Mouse (Mus musculus) layer of hippocampus, adult 8-10 months (tissue): Measurements from ENCODE around the gene Lrrc4. TPM values are rescaled to one million over a fixed set of nuclear protein-coding genes. Genes with fewer than 3 reads are reported as not detected.

Experiments
- DNase-seq, 2 experiments: peaks; one replicate each; pipeline ENCODE4 v3.0.0; 2022; ENCODE audit warnings: low spot score in 2 of 2
- total RNA-seq, 4 experiments: library from RNA; stranded (reverse); gene quantifications; 2 replicates each; pipeline ENCODE4 v1.2.4; 2022

Gene Lrrc4
- total RNA-seq, 4 experiments from 2014 or later, result 89.1 to 97.1 (median 91.5) TPM

DNA sequence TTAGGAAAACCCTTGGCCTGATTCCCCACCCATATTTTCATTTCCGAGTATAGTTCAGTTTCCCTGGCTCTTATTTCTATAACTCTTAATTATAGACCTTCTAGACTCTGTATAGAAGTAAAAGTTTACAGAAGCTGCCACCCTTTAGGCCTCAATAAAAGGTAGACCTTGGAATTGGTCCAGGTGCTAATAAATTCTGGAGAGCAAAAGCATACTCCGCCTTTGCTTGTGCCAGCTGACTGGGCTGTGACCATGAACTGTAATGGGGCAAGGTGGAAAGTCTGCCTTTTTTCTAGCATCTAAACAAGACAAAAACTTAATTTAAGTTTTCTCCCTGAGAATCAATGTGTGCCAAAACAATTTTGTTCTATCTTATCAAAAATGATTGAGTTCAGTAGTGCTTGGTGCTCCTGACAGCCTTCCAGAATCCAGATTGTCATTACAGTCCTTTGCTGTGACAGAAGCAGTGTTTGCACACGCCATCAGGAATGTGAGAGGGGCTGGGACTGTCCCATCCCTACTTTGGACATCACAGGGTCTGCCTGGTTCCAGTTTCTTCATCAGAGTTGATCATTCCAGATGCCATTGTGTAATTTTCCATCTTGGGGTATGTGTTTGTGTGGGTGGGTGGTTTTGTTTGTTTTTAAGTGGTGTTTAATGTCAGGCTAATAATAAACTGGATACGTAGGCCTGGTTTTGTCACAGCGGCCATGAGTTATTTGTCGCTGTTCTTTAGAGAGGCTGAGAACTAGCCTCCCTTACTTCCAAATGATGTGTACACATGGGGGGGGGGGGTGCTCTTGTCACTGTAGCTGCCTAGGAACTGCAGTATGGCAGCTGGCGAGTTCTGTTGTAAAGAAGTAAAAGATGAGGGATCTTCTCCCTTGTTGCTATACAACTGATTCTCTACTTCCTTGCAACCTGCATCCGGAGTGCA is 149.8 kb downstream of the Lrrc4 start:
- DNase-seq, result no peak

DNA sequence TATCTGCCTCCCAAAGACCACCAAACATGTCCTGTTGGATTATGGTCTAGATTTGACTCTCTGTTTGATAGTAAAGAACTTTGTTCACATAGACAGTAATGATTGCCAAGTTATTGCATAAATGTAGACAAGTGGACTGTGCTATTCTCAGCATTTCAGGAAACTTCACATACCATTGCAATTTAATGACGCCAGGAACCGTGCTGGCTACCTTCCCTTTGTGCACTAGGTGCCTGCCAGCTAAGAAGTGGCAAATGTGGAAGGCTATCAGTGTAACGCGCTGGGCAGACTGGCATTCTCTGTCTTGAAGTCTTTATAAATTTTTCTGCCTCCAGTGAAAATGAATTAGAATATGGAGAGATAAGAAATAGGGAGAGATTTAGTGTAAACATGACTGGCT is 151.0 kb downstream of the Lrrc4 start:
- DNase-seq, result no peak

DNA sequence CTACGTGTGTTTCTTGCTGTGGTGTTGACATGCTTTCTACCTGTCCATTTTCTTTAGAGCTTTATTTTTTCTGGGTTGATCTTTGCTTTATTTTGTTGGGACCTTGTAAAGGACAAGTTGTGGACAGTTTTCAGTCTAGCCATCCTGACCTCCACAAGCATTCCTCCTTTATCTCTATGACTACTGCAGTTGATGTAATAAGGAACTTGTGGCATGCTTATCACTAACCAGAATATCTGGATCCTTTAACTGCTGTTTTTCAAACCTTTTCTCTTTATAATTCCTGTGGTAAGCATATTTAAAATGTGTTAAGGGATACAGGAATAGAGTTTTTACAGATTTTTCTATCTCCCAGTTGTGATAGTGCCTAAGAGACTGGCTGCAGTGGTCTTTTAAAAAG is 152.7 kb downstream of the Lrrc4 start:
- DNase-seq, result no peak

DNA sequence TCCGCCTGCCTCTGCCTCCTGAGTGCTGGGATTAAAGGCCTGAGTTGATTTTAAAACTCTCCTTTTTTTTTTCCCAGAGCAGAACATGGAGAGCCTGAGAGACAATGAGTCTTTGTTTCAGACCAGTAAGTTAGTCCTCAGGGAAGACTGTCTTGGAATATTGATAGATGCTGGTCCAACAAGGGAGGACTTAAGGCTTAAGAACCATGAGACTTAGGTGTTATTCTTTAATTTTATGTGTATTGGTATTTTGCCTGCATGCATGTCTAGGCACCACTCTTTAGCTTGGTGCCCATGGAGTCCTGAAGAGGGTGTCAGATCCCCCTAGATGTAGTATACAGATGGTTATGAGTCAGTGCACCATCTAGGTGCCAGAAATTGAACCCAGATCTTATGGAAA is 156.9 kb downstream of the Lrrc4 start:
- DNase-seq, result no peak

DNA sequence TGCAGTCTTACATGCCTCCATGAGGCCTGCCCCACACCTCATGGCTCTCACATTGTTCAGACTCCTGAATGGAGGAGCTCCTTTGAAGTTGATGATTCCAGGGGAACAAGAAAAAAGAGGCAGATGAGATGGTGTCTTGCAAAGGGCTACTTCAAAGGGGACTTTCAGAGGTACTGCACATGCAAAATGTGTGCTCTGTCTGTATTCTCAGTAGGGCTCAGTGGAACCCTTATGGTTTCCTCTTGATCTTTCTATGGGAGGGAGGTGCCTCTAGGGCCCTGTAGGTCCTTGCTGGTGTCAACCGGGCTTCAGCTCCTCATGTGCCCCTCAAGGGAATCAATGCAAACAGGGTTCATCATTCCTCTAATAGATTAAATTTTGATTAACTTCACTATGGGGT is 159.2 kb downstream of the Lrrc4 start:
- no peak for DNase-seq

DNA sequence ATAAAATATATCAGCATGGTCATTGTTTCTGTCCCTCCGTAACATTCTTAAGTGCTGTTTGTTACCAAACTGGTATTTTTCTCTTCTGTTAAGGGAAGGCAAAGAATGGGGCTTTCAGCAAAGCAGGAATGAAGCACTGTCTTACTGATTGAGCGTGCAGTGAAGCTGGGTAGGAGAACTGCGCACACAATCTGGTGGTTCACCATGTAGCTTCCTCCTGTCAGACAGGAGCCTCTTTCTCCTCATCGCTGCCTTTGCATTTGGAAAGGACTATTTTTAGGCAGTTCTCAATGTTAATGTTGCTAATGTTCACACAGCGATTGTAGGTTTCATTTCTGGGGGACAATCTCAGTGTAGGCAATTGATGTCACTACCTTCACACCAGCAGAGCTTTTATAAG is 162.3 kb downstream of the Lrrc4 start:
- DNase-seq, result no peak

DNA sequence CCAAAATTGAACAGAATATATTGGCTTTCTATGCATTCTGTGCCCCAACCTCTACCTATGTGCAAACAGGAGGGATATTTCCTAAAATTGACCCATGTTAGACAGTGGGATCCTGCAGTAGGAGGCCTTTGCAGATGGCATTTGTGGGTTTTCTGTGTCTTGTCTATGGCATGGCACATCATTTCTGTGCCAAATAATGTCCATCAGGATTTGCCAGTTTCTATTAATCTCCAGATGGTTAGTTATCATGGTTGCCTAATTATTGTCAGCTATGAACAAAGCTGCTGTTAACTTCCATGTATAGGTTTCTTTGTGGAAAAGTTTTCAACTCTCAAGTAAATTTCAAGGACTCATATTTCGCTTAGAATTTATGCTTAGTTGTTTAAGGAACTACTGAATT is 164.0 kb downstream of the Lrrc4 start:
- no peak for DNase-seq

DNA sequence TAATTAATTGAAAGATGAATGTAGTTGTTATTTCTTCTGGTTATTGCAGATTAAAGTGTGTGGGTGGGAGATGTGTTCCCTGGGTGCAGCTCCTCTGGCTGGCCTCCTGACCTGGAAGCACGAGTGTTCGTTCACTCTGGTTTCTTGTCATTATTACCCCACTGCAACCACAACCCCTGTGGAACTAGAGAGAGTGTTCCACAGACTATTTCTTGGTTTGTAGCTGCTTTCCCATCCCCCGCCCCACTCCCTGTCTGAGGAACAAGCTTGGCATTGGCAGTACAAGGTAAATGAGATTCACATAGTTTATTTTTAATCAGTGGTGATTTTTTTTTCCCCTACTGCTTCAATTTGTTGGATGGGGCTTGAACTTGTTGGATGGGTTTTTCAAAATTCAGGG is 166.8 kb downstream of the Lrrc4 start:
- no peak for DNase-seq

DNA sequence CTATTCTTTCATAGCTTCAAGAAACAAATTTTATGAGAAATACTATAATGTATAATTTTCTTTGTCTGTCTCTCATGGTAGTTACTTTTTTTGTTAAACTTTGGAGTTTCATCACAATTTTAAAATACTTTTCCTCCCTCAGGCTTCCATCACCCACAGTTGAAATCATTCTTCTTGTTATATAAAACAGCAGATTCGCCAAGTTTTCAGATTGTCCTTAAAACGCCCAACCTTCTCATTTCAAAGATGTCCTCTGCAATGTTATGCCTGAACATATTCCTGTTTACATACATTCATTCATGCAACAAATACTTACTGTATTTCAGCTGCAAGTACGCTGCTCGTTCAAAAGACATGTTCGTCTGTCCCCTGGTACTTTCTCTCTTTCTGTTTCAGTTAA is 167.9 kb downstream of the Lrrc4 start:
- no peak for DNase-seq

DNA sequence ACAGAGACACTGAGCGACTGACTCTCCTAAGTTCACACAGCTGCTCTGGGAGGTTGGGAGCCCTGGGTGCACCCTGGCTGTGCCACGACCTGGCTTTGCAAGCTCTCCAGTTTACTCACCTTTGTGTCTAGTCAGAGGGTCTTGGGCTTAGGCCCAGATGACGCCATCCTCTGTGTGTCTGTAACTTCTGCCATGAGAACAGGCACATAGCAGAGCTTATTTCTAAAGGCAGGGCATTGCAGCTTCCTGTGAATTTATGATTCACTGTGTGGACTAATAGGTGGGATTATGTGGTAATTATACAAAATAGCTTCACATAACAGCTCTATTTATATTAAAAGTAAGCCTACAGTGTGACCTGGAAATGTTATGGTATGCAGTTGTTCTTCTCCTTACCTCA is 168.5 kb downstream of the Lrrc4 start:
- DNase-seq, result no peak

DNA sequence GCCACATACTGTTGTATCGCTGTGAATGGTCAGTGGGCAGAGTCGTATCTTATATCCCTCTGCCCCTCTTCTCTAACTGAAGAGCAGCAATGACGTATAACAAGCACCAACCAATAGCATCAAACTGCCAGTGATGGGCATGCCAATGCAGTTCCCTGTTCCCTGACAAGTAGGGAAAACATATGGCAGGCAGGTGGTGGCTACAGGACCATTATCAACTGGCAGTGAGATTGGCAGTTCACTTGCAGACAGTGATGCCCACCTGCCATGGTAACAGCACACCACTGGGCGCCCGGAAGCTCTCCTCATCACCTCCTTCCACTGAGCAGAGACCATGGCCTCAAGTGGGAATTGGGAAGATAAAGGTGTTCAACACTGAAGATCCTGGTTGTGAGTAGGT is 175.0 kb downstream of the Lrrc4 start:
- DNase-seq, result no peak

DNA sequence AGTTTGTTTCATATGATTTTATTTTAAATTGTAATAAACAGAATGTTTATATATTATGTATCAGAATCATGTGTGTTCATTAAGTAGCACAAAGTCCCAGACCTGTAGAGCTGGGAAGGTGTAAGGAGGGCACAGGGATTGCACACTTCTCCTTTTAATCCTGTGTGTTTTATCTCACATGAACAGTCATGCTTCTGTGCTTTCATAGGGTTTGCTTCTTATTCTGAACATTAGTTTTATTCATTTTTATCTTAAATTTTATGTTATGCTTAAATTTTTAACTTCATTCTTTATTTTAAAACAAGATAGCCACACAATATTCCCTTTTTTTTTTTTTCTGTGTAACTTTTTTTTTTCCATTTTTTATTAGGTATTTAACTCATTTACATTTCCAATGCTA is 186.3 kb downstream of the Lrrc4 start:
- no peak for DNase-seq

DNA sequence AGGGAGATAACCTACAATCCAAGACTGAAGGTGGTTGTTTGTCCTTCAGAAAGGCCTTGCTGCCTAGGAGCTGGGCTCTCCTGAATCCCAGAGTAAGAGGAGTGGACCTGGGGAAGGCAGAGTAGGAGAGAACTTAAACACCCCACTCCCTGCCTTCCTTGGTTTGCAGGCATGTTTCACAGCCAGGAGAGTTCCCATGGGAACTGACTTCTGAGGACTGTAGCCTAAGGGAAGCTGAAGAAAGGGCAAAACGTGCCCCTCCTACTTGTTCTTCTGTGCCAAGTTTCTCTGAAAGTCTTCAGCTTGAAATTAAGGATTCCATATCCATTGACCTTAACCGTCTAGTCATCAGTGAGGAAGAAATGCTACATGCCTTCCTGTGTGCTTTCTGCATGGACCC is 188.6 kb downstream of the Lrrc4 start:
- DNase-seq, result no peak

DNA sequence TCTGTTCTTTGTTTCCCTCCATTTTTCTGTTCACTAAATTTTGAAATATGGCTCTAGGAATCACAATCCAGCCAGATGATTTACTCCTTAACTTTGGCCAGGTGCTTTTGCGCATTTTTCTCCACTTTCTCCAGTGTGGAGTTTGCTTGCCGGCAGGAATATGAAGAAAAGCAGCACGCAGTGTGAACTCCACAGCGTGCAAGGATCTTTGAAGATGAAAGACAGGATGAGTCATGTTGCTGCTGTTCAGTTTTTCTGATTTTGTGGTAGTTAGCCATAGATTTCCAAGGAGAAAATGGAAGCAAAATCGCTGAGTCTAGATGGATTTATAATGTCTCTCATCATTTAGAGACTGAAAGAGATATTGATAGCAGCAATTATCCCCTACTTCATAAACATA is 191.5 kb downstream of the Lrrc4 start:
- DNase-seq, result no peak

DNA sequence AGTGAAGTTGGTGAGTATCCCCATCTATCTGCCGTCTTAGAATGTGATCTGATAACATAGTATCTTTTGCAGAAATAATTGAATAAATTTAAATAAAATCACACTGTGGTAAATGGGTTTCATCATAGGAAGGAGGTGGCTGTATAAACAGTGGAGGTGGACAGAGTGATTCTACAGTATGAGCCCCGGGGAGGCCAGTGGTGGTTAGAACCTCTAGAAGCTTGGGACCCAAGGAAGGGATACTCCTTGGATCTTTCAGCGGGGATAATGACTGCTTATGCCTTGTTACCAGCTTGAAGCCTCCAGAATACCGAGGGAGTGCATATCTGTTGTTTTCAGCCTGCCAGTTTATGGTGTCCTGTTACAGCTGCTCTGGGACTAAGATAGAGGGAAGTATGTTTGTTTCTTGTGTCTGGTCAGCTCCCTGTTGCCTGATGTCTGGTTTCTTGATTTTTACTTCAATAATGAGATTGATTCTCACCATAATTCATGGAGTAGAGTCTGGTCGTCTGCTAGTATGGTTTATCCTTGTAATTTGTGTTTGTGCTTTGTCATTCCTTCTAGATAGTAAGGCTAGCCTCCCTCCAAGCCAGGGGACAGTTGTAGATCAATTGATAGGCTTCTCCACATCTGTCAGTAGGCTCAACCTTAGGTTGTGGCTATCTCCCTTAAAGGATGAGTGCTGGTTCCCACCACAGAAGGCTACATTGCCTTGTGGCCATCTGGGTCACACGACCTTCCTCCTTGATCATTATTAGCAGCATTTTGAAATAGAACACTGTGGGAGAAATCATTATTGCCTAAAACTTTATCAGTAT is 195.8 kb downstream of the Lrrc4 start:
- no peak for DNase-seq

DNA sequence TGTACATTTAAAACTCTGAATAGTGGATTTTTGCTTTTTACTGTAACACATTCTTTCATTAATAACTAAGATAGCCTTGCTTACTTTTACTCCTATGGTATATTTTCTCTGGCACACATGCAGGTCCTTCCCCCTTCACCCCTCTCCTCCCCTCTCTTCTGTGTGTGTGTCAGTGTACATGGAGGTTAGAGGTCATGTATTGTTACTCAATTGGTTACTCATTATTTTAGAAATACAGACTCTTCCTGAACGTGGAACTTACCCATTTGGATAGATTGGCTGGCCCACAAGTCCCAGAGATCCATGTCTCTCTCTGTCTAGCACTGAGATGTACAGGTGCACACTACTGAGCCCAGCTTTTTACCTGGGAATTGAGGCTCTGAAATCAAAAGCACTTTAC is 196.5 kb downstream of the Lrrc4 start:
- no peak for DNase-seq

DNA sequence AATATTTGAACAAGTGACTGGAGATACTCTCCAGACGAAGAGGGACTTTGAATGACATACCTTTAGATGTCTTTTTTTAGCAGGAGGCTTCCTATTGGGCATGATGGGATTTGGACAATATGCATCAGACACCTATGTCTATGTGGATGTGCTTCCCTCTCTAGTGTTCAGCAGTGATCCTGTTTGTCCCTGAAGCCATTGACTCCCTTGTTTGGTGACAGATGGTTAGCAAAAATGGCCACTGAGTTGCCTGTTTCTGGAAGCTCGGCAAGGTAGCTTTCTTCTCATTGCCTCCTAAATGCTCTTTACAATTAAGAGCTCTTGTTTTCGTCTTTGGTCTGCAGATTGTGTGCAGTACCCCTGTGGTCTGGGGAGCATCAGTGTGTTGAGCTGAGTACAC is 197.9 kb downstream of the Lrrc4 start:
- no peak for DNase-seq

DNA sequence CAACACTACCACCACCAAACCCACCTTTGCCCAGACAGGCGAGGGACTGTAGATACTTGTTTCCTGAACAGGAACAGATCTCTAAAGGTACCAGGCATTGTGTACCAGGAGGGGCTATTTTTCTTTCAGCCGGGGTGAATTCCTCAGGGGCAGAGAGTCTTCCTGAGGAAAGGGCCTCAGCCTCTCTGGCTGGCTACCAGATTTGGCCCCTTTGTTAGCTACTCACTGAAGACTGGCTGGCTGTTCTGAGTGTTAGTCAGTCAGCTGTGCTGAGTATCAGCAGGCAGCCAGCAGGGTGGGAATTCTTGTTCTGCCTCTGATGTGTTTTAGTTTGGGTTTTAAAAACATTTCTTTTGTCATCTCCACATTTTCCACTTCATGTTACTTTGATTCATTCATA is 198.4 kb downstream of the Lrrc4 start:
- no peak for DNase-seq

DNA sequence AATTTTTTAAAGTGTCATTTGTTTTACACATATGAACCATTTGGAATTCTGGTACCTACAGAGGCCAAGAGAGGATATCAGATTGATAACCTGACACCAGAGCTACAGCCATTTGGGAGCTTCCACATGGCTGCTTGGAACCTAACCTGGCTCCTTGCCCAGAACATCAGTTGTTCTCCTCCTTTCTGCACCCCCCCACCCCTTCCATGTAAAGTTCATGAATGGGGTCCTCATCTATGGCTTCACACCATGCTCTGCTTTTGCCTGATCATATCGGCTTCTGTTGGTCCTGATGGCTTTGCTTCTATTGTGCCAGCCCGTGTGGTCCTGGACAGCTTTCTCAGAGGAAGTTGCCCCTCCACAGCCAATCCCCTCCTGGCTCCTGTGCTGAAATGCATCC is 200.6 kb downstream of the Lrrc4 start:
- no peak for DNase-seq

DNA sequence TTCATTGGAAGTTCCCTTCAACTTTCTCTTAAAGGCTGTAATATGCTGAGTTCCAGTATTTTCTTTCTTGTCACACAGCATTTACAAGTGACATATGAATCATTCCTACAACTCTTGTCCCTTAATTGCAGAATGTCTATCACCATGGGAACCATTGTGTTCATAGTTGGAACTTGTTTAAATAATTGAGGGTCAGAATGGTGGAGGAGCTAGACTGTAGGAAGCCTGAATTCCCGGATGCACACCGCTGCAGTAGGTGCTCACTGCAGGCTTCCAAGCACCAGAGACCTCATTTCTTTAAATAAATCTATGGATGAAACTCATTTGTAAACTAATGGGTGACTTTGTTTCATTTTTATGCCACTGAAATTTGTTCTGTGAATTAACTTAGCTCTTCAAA is 201.7 kb downstream of the Lrrc4 start:
- DNase-seq, result no peak

DNA sequence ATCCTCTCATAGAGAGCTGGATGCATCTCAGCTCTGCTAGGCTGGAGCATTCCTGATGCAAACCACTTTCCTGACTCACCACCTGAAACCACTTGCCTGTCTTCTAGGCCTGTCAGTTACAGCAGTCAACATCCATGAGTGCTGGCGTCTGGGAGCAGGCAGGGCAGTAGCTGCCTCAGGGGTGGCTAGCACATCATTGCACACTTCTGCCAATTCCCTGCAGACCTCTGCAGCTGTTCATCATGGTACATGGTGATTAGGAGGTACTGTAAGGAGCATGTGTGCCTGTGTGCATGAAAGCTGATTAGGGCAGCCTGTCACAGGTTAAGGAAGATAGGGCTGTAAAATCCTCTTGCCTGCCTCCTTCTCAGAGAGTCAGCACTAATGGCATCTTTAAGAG is 203.1 kb downstream of the Lrrc4 start:
- DNase-seq, result no peak

DNA sequence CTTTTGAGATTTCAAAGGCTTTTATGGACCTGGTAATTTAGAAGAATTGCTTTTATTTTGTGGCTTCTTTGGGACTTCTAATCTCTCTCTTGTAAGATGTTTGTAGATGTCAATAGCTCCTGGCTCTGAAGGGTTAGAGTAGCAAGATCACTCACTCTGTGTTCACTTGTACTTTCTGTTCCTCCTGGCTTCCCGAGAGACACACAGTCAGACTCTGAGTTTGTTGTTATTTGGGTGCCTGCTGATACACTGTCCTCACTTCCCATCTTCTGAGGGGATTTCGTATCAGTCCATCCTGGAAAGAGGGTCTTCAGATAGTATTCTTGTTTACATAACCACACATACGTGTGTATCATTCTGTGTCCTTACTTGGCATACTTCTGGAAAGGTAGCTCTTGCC is 208.6 kb downstream of the Lrrc4 start:
- no peak for DNase-seq

DNA sequence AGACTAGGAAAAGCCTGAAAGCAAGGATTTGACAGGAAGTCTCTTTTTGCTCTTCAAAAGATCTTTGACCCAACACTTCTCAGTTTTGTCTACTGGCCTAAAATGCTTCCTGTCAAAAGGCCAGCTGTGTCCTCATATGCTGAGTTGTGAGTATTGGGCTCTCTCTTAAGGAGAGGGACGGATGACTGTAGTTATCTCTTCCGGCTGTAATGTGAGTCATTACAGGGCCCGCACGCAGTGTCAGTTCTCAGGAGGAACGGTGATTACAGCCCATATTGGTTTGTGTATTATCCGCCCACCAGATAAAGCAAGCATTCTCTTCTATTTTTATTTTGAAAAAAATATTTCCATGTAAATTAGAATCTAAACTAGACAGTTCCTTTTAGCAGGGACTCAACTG is 209.0 kb downstream of the Lrrc4 start:
- DNase-seq, result no peak
